Mouse (Mus musculus): ENCODE results near the gene Itga1.
A peak's percentile ranks its signal among the peaks of the same experiment; 100 is the strongest.

Itga1 gene

GRCm38 (mm10) chr13:115099381-115099780, 2.4 kb downstream of the Itga1 start:
- DNase-seq (ENCODE audit: low spot score) = no peak

- DNase-seq (ENCODE audit: low spot score) = no peak
These were observed 3.5 kb downstream of the Itga1 start for GRCm38 (mm10) chr13:115098227-115098626.

GRCm38 (mm10) chr13:115096965-115097364, 4.8 kb downstream of the Itga1 start:
- DNase-seq (ENCODE audit: low spot score) = no peak

GRCm38 (mm10) chr13:115096216-115096615, 5.5 kb downstream of the Itga1 start:
- no peak for DNase-seq (ENCODE audit: low spot score)

- DNase-seq (ENCODE audit: low spot score) = no peak
These were observed 6.4 kb downstream of the Itga1 start for GRCm38 (mm10) chr13:115095392-115095791.

- no peak for DNase-seq (ENCODE audit: low spot score)
These were observed 10.3 kb downstream of the Itga1 start for GRCm38 (mm10) chr13:115091511-115091910.

- DNase-seq (ENCODE audit: low spot score) = peak; percentile 23
These were observed 10.8 kb downstream of the Itga1 start for GRCm38 (mm10) chr13:115090977-115091445.

- peak; percentile 96 for DNase-seq (ENCODE audit: low spot score)
These were observed 11.4 kb downstream of the Itga1 start, which contains the start of gene Pelo for GRCm38 (mm10) chr13:115090069-115090976. Gene Pelo (minus strand): TSS chr13:115090186.

GRCm38 (mm10) chr13:115089395-115090025, 12.3 kb downstream of the Itga1 start:
- peak; percentile 17 for DNase-seq (ENCODE audit: low spot score)

- DNase-seq (ENCODE audit: low spot score) = no peak
These were observed 12.8 kb downstream of the Itga1 start for GRCm38 (mm10) chr13:115089020-115089394.

GRCm38 (mm10) chr13:115085974-115086373, 15.8 kb downstream of the Itga1 start:
- DNase-seq (ENCODE audit: low spot score) = no peak

- DNase-seq (ENCODE audit: low spot score) = no peak
These were observed 19.4 kb downstream of the Itga1 start for GRCm38 (mm10) chr13:115082339-115082738.

- DNase-seq (ENCODE audit: low spot score) = no peak
These were observed 21.7 kb downstream of the Itga1 start for GRCm38 (mm10) chr13:115079996-115080585.

GRCm38 (mm10) chr13:115078997-115079685, 22.6 kb downstream of the Itga1 start:
- no peak for DNase-seq (ENCODE audit: low spot score)

- DNase-seq (ENCODE audit: low spot score) = no peak
These were observed 24.2 kb downstream of the Itga1 start for GRCm38 (mm10) chr13:115077346-115078134.

GRCm38 (mm10) chr13:115072386-115072785, 29.4 kb downstream of the Itga1 start:
- DNase-seq (ENCODE audit: low spot score) = no peak

- DNase-seq (ENCODE audit: low spot score) = no peak
These were observed 30.3 kb downstream of the Itga1 start for GRCm38 (mm10) chr13:115071431-115071830.

- no peak for DNase-seq (ENCODE audit: low spot score)
These were observed 33.8 kb downstream of the Itga1 start for GRCm38 (mm10) chr13:115067968-115068330.

- no peak for DNase-seq (ENCODE audit: low spot score)
These were observed 34.3 kb downstream of the Itga1 start for GRCm38 (mm10) chr13:115067324-115067967.

- DNase-seq (ENCODE audit: low spot score) = no peak
These were observed 44.2 kb downstream of the Itga1 start for GRCm38 (mm10) chr13:115057555-115057954.

GRCm38 (mm10) chr13:115054783-115055182, 47.0 kb downstream of the Itga1 start:
- DNase-seq (ENCODE audit: low spot score) = no peak

All from MN1 (cell line).